Mouse (Mus musculus) ES-E14 (cell line): ENCODE data around the gene Cep152.

Experiments
- CHD2 ChIP-seq: IDR thresholded peaks from 2 replicates; pipeline ENCODE4 v1.6.1; 2014; ENCODE audit warnings: mild to moderate bottlenecking, low read depth, low read length, inconsistent platforms
- HCFC1 ChIP-seq: IDR thresholded peaks from 2 replicates; pipeline ENCODE4 v1.6.1; 2012; ENCODE audit warnings: low read length, inconsistent platforms, borderline replicate concordance; ENCODE audit not compliant: insufficient read depth
- MAFK ChIP-seq: IDR thresholded peaks from 2 replicates; pipeline ENCODE4 v1.6.1; 2014; ENCODE audit warnings: mild to moderate bottlenecking, low read depth, low read length, inconsistent platforms; ENCODE audit not compliant: insufficient read depth
- ZC3H11A ChIP-seq: IDR thresholded peaks from 2 replicates; pipeline ENCODE4 v1.6.1; 2012; ENCODE audit warnings: low read depth, mild to moderate bottlenecking, inconsistent platforms, low read length, borderline replicate concordance
- ZNF384 ChIP-seq: IDR thresholded peaks from 2 replicates; pipeline ENCODE4 v1.6.1; 2012; ENCODE audit warnings: low read depth, low read length, inconsistent platforms

GRCm38 (mm10) chr2:125514391-125514790, 110.5 kb downstream of the Cep152 start:
- TF ChIP-seq ZNF384 (no peak), ZC3H11A (no peak), CHD2 (no peak), MAFK (no peak), HCFC1 (no peak)
